Mouse (Mus musculus) liver, postnatal 0 days (tissue): ENCODE measurements around the gene Abl1.

Experiments used
- CTCF ChIP-seq: sonication (generic); IDR thresholded peaks from 2 replicates; pipeline ENCODE4 v1.5.1; 2016; ENCODE audit warnings: antibody characterized with exemption, low read depth
- EP300 ChIP-seq: IDR thresholded peaks from 2 replicates; pipeline ENCODE4 v1.6.1; 2016; ENCODE audit warnings: antibody characterized with exemption, low read depth, mild to moderate bottlenecking

- TF ChIP-seq EP300 = no peak
- no peak for TF ChIP-seq CTCF
These were observed 61.0 kb downstream of the Abl1 start for GRCm38 (mm10) chr2:31749046-31749709.
